Mouse (Mus musculus) adrenal gland, adult (tissue): ENCODE data around the gene Cetn4.

Experiments used
- DNase-seq, 2 experiments: peaks; one replicate each; pipeline ENCODE4 v3.0.0; 2022 to 2023; ENCODE audit warnings: low spot score in 1 of 2; ENCODE audit not compliant: inconsistent age in 2 of 2

Cetn4 gene

GRCm38 (mm10) chr3:37312370-37312941 lies at the start of gene Cetn4, which contains the start of gene Bbs12:
Gene Cetn4, minus strand, starts transcription at chr3:37312708.
Gene Bbs12, plus strand, starts transcription at chr3:37312554.
- peak; percentile 96 to 99 for DNase-seq

GRCm38 (mm10) chr3:37360729-37361128 lies 48.2 kb upstream of the Cetn4 start:
- DNase-seq, result no peak

- peak in 1 of 2 experiments; percentile 37 for DNase-seq
These were observed 42.2 kb upstream of the Cetn4 start for GRCm38 (mm10) chr3:37354737-37355136.

- no peak for DNase-seq
These were observed 41.5 kb upstream of the Cetn4 start for GRCm38 (mm10) chr3:37353951-37354481.

- DNase-seq, result no peak
These were observed 37.9 kb upstream of the Cetn4 start for GRCm38 (mm10) chr3:37350386-37350785.

- DNase-seq, result no peak
These were observed 36.6 kb upstream of the Cetn4 start for GRCm38 (mm10) chr3:37349166-37349548.

- peak; percentile 47 to 81 for DNase-seq
These were observed 36.0 kb upstream of the Cetn4 start, which contains the start of gene Fgf2 for GRCm38 (mm10) chr3:37348221-37349165. Gene Fgf2, plus strand, starts transcription at chr3:37348346.

- DNase-seq, result no peak
These were observed 35.2 kb upstream of the Cetn4 start for GRCm38 (mm10) chr3:37347671-37348070.

- DNase-seq, result no peak
These were observed 30.3 kb upstream of the Cetn4 start for GRCm38 (mm10) chr3:37342811-37343210.

GRCm38 (mm10) chr3:37341110-37341509 lies 28.6 kb upstream of the Cetn4 start:
- DNase-seq, result peak; percentile 34 to 73

- no peak for DNase-seq
These were observed 21.5 kb upstream of the Cetn4 start for GRCm38 (mm10) chr3:37334053-37334452.

- no peak for DNase-seq
These were observed 19.5 kb upstream of the Cetn4 start for GRCm38 (mm10) chr3:37331999-37332449.

- DNase-seq, result no peak
These were observed 17.5 kb upstream of the Cetn4 start for GRCm38 (mm10) chr3:37329963-37330362.

GRCm38 (mm10) chr3:37328489-37328888 lies 16.0 kb upstream of the Cetn4 start:
- no peak for DNase-seq

GRCm38 (mm10) chr3:37326627-37327026 lies 14.1 kb upstream of the Cetn4 start:
- DNase-seq, result no peak

- DNase-seq, result no peak
These were observed 13.0 kb upstream of the Cetn4 start for GRCm38 (mm10) chr3:37325317-37326112.

GRCm38 (mm10) chr3:37324310-37324709 lies 11.8 kb upstream of the Cetn4 start:
- DNase-seq, result peak; percentile 20 to 63

GRCm38 (mm10) chr3:37316233-37316632 lies 3.7 kb upstream of the Cetn4 start:
- no peak for DNase-seq

GRCm38 (mm10) chr3:37313371-37313770 lies 863 bp upstream of the Cetn4 start:
- peak; percentile 65 to 86 for DNase-seq

GRCm38 (mm10) chr3:37311897-37312369 lies 575 bp downstream of the Cetn4 start:
- no peak for DNase-seq
